Mouse (Mus musculus) kidney, postnatal 0 days (tissue): Measurements from ENCODE around the gene Clasp1. TPM values are rescaled to one million over a fixed set of nuclear protein-coding genes. Genes with fewer than 3 reads are reported as not detected.

Experiments used
- ATAC-seq: fragments of 200-750 bp; cut with Nextera tagmentation; replicated peaks from 2 replicates; pipeline ENCODE4 v1.8.0; 2017; ENCODE audit warnings: low read depth, moderate number of reproducible peaks, moderate TSS enrichment, moderate library complexity; ENCODE audit not compliant: low FRiP score
- DNase-seq: peaks from one replicate; pipeline ENCODE4 v3.0.0-alpha.2; 2016; ENCODE audit warnings: low spot score
- H3K27ac ChIP-seq: fragments of 300-500 bp; sonication (generic); 2 replicates; pipeline ENCODE4 v1.5.1; 2014; ENCODE audit warnings: mild to moderate bottlenecking
- H3K27me3 ChIP-seq: fragments of 300-500 bp; sonication (generic); 2 replicates; pipeline ENCODE4 v1.6.1; 2014; ENCODE audit warnings: low read length, mixed read lengths; ENCODE audit not compliant: insufficient read depth
- H3K36me3 ChIP-seq: fragments of 300-500 bp; sonication (generic); 2 replicates; pipeline ENCODE4 v1.6.1; 2014; ENCODE audit warnings: low read length, mixed read lengths; ENCODE audit not compliant: insufficient read depth
- H3K4me1 ChIP-seq: fragments of 300-500 bp; sonication (generic); replicated peaks from 2 replicates; pipeline ENCODE4 v1.6.1; 2014; ENCODE audit warnings: antibody characterized with exemption, low read length, mixed read lengths; ENCODE audit not compliant: insufficient read depth
- H3K4me2 ChIP-seq: fragments of 300-500 bp; sonication (generic); 2 replicates; pipeline ENCODE4 v1.6.1; 2014; ENCODE audit warnings: mild to moderate bottlenecking, low read length, moderate library complexity, mixed read lengths
- H3K4me3 ChIP-seq: fragments of 300-500 bp; sonication (generic); replicated peaks from 2 replicates; pipeline ENCODE4 v1.5.1; 2014; ENCODE audit warnings: low read depth, low read length
- H3K9ac ChIP-seq: fragments of 300-500 bp; sonication (generic); 2 replicates; pipeline ENCODE4 v1.6.1; 2014; ENCODE audit warnings: low read depth, low read length
- H3K9me3 ChIP-seq: fragments of 300-500 bp; sonication (generic); replicated peaks from 2 replicates; pipeline ENCODE4 v1.6.1; 2016; ENCODE audit warnings: low read length, inconsistent platforms, mixed read lengths
- CTCF ChIP-seq: IDR thresholded peaks from 2 replicates; pipeline ENCODE4 v1.5.1; 2016; ENCODE audit warnings: antibody characterized with exemption, low read depth, mild to moderate bottlenecking, moderate library complexity
- WGBS: fragments of 180-500 bp; shearing (Covaris S2); extraction: QIAGEN DNeasy Blood & Tissue Kit; methylation state at CpG from one replicate; pipeline ENCODE4 v1.1.7; 2014; 5-methylcytosine and 5-hydroxymethylcytosine counted together
- polyA plus RNA-seq: library from polyadenylated mRNA; unstranded; fragments of >200 nt; fragmentation: Nextera tagmentation; extraction: Ambion mirVana; gene quantifications from 2 replicates; pipeline ENCODE4 v1.2.1, GENCODE M21; 2015

Clasp1 gene
- 15.7 and 16.5 TPM in 2 replicates for polyA plus RNA-seq

DNA sequence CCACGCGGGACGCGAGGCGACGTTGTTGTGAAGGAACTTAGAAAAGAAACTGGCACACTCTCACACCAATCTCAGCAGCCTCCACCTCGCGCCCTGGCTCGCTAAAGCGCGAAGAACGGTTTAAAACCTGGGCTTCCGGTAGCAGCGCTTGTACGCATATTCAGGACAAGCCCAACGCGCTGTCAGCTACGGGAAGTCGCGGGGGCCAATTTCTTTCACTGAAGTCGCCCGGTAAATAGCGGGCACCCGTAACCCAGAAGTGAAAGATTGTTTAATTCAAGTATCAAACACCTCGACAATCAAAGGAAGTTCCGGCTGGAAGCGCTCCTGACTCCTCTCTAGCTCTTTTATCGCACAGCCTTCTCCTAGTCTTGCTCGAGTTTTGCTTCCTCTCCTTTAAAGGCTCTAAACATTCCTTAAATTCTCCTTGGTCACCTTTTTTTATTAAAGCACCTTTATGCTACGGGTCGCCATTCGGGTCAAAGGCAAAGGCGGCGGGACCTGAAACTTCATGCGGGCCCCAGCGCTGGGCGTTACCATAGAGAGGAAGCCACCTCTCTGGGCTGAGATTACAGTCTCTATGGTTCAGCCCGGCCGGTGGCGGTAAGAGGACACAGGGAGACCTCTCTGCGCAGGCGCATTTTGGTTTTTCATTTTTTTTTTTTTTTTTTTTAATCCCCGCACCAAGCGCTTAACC is at the start of gene Clasp1:
Clasp1 (plus strand) TSS at position 302 of the 697 bp plus-strand sequence.
- Histone ChIP-seq H3K9me3 (no peaks in the 10 kb centered on the region), H3K9ac (peak within 1 kb of the TSS; percentile 89), H3K4me1 (peaks cover 7% of the 10 kb centered on the region), H3K27ac (peak within 1 kb of the TSS; percentile 95), H3K4me3 (peak within 1 kb of the TSS; percentile 97), H3K4me2 (peak within 1 kb of the TSS; percentile 68), H3K27me3 (no peaks in the 10 kb centered on the region), H3K36me3 (no peaks in the 10 kb centered on the region)
- no peak; the same call in 1 of the 2 replicates for TF ChIP-seq CTCF
- ATAC-seq (peak; percentile 98), DNase-seq (peak; percentile 98)
- under 1% methylated on average over 44 of the region's 44 CpGs for WGBS

DNA sequence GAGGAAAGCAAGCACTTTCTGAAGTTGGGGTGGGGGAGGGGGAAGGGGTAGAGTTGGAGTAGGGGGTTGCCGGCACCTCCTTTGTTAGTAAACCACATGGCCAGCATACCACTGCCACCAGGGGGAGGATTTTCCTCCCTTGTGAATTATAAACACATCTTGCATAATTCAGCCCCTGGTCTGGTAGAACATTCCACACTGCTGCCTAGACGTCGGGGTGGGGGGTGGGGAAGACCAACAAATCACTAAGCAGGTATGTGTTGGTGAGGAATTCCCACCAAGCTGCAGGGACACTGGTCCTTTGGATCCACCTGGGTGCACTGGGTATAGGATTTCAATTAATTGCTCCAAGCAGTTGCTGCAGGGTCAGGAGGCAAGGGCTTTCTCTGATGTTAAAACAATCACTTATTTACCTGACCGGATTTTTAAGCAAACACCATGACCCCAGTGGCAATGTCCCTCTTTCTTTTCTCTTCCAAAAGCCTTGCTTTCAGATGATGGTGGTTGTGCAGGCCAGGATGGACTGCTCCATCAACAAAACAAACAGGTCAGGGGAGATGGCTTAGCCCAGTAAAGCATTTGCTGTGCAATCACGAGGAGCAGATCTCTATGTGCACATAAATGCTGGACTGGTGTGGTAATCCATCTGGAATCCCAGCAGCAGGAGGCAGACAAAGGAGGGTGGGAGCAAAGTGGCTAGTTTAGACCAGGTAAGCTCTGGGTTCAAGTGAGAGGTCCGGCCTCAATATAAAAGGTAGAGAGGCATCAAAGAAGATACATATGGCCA is 45.0 kb upstream of the Clasp1 start:
- 22% methylated on average over 6 of the region's 6 CpGs for WGBS
- no peaks in the 10 kb centered on the region for H3K36me3 ChIP-seq
- DNase-seq (peak; percentile 58), ATAC-seq (peak; percentile 94)
- H3K4me2 ChIP-seq = no peak overlapping the region
- TF ChIP-seq CTCF = peak; percentile 52
- no peaks in the 10 kb centered on the region for H3K9me3 ChIP-seq
- peak overlapping the region; percentile 70 for H3K27ac ChIP-seq
- H3K9ac ChIP-seq = no peak overlapping the region
- no peaks in the 10 kb centered on the region for H3K27me3 ChIP-seq
- H3K4me1 ChIP-seq = peaks cover 5% of the 10 kb centered on the region
- H3K4me3 ChIP-seq = no peak overlapping the region

DNA sequence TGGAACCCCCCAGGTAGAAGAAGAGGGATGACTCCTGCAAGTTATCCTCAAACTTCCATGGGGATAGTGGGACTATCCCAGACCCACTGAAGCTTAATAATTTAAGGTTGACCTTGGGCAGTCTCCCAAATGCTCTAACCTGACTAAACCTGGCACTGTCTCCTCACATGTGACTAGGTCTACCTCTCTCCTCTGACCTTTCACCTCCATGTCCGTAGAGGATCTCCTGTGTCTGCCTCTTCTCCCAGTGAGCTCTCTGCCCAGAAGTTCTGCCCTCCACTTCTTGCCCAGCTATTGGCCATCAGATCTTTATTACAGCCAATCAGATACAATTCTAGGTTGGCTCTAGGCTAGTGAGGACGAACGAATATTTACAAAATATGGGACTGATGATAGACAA is 38.9 kb upstream of the Clasp1 start:
- ATAC-seq = no peak
- no peak overlapping the region for H3K4me3 ChIP-seq
- no peaks in the 10 kb centered on the region for H3K27me3 ChIP-seq
- DNase-seq = no peak
- no peak for TF ChIP-seq CTCF
- no peaks in the 10 kb centered on the region for H3K4me1 ChIP-seq
- no peak overlapping the region for H3K9ac ChIP-seq
- H3K9me3 ChIP-seq = no peaks in the 10 kb centered on the region
- no peaks in the 10 kb centered on the region for H3K36me3 ChIP-seq
- H3K4me2 ChIP-seq = no peak overlapping the region
- WGBS = 78% methylated on average over 3 of the region's 3 CpGs
- no peak overlapping the region for H3K27ac ChIP-seq

DNA sequence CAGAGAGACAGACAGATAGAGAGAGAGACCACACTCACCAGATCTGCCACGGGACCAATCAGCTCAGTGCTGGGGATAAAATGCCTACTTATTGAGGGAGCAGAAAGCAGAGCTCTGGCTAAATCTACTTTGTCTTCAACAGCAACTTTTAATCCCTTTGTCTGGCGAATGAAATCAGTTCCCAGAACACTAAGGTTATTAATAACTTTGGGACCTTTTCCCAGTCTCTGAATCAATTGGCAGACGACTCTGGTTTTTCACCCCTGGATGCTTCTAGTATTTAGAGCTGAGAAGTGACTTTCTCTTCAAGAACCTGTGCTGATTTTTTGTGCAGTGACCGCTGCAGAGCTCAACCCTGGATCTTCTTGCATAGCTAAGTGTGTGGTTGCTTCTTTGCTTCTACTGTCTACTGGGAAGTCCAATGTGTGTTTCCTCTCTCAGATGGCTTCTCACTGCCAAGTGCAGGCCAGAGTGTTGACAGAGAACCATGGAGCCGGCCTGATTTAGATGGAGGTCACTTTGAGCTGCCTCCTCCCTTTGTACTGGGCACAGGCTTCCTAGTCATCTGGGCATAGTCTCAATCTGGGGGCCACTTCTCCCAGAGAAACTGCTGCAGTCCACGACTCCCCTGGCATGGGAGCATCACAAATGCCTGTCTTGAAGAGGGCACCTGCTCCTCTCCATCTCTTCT is 29.6 kb upstream of the Clasp1 start:
- WGBS = 68% methylated on average over 6 of the region's 6 CpGs
- ATAC-seq = no peak
- Histone ChIP-seq H3K4me2 (no peak overlapping the region), H3K36me3 (no peaks in the 10 kb centered on the region), H3K27me3 (no peaks in the 10 kb centered on the region), H3K9me3 (no peaks in the 10 kb centered on the region), H3K4me1 (no peaks in the 10 kb centered on the region), H3K9ac (no peak overlapping the region), H3K27ac (no peak overlapping the region), H3K4me3 (no peak overlapping the region)
- TF ChIP-seq CTCF = no peak
- DNase-seq = no peak

DNA sequence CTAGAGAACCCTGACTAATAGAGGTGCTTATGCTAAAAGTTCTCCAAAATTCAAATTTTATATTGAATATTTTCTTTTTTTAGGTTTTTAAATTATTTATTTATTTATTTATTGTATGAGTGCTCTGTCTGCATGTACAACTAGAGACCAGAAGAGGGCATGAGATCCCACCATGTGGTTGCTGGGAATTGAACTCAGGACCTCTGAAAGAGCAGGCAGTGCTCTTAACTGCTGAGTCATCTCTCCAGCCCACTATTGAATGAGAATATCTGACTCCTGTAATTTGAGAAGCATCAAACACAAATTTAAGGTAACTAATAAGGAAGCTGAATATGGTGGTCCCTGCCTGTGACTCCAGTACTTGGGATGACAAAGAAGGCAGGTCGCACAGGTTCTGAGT is 20.9 kb upstream of the Clasp1 start:
- DNase-seq = peak; percentile 37
- Histone ChIP-seq H3K36me3 (no peaks in the 10 kb centered on the region), H3K9me3 (no peaks in the 10 kb centered on the region), H3K27ac (no peak overlapping the region), H3K9ac (no peak overlapping the region), H3K4me1 (no peaks in the 10 kb centered on the region), H3K4me2 (no peak overlapping the region), H3K27me3 (no peaks in the 10 kb centered on the region), H3K4me3 (no peak overlapping the region)
- no peak for ATAC-seq
- TF ChIP-seq CTCF = peak; percentile 61
- 86% methylated on average over 1 of the region's 1 CpGs for WGBS
